In the genomic region with DNA sequence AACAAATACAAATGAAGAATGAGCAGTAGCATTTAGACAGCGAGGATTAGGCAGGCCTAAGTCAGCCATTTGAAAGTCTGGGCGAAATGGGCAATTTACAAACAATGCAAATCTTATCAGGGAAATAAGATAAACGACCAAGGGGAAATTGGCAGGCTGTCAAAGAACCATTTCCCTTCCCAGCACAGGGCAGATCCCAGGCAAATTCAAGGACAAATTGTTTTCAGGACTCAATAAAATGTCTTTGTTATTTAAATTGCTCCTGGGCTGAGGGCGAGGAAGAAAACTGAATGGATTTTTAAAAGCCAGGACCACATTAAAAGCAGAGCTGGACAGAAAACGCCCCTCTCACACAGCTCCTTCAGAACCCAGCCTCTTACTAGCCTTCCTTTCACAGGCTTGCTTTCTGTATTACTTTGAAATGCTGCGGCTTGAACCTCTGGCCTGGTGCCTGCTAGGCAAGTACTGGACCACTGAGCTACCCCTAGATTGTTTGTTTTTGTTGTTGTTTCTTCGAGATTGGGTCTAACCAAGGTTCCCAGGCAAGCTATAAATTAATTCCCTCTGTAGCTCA, we compare ENCODE assay signal across 8 mouse cellular contexts.
DNase-seq lines count a peak whose midpoint lies in the region; ATAC-seq lines count a peak whose summit lies in the region.
"Had no signal": no experiment of that assay in that cellular context is flagged by ENCODE, and none has a peak within 500 bp of the region (broad histone marks: within the 10 kb centered on the region; RNA-seq: fewer than 3 reads in every experiment).

No protein-coding gene starts in this region.

- no peaks in the 10 kb centered on the region for H3K36me3 ChIP-seq in limb, embryonic 13.5 days
- H3K36me3 ChIP-seq in limb, embryonic 10.5 days: no peaks in the 10 kb centered on the region
- H3K36me3 ChIP-seq in embryonic facial prominence, embryonic 15.5 days: no peaks in the 10 kb centered on the region

- no peak overlapping the region for H3K27ac ChIP-seq in limb, embryonic 13.5 days
- no peak overlapping the region for H3K27ac ChIP-seq in limb, embryonic 10.5 days
- H3K27ac ChIP-seq in embryonic facial prominence, embryonic 15.5 days (replicated peaks): 0 out of 2 replicates have a peak overlapping the region, but pooled peaks have one; percentile 28

- ATAC-seq in limb, embryonic 13.5 days (ENCODE audit: low FRiP score, low read depth): peak; percentile 36; the same call in 1 of the 2 replicates
- ATAC-seq in embryonic facial prominence, embryonic 15.5 days (ENCODE audit: insufficient number of reproducible peaks, low FRiP score, low TSS enrichment, low read depth): no peak

- H3K27me3 ChIP-seq in limb, embryonic 13.5 days: no peaks in the 10 kb centered on the region
- H3K27me3 ChIP-seq in limb, embryonic 10.5 days (ENCODE audit: low read depth, poor library complexity, severe bottlenecking): no peaks in the 10 kb centered on the region
- no peaks in the 10 kb centered on the region for H3K27me3 ChIP-seq in embryonic facial prominence, embryonic 15.5 days

- no peak for DNase-seq in limb, embryonic 10.5 days (ENCODE audit: low spot score)
- DNase-seq in heart, postnatal 14 days: peak; percentile 3 to 4
- DNase-seq in ovary, postnatal 14 days (ENCODE audit: low spot score): peak; percentile 6
- DNase-seq in gastrocnemius, postnatal 14 days: no peak
- DNase-seq in left cerebral cortex, postnatal 36 days (ENCODE audit: low spot score in 2 of 2): no peak

- H3K4me2 ChIP-seq in limb, embryonic 13.5 days (replicated peaks): no peak overlapping the region
- H3K4me2 ChIP-seq in embryonic facial prominence, embryonic 15.5 days (replicated peaks): no peak overlapping the region

- H3K9ac ChIP-seq in limb, embryonic 13.5 days: no peak overlapping the region
- H3K9ac ChIP-seq in embryonic facial prominence, embryonic 15.5 days: no peak overlapping the region

- intact Hi-C loops in heart, postnatal 14 days (cut with DNase I): no loop called here
- intact Hi-C loops in gastrocnemius, postnatal 14 days (cut with DNase I; ENCODE audit: low total_unique reads): no loop called here
- intact Hi-C loops in left cerebral cortex, postnatal 36 days (cut with DNase I): no loop called here

- peaks cover 9% of the 10 kb centered on the region; the same call in 1 of the 2 replicates for H3K4me1 ChIP-seq in limb, embryonic 13.5 days
- H3K4me1 ChIP-seq in limb, embryonic 10.5 days: peaks cover 9% of the 10 kb centered on the region
- 0 out of 2 replicates have a peak, but pooled peaks cover 7% of the 10 kb centered on the region for H3K4me1 ChIP-seq in embryonic facial prominence, embryonic 15.5 days

- WGBS in limb, embryonic 13.5 days: 36% methylated on average over 7 of the region's 7 CpGs
- 46% methylated on average over 7 of the region's 7 CpGs for WGBS in limb, embryonic 10.5 days
- WGBS in embryonic facial prominence, embryonic 15.5 days: 36% methylated on average over 7 of the region's 7 CpGs

- 0 out of 2 replicates have a peak, but pooled peaks cover 3% of the 10 kb centered on the region for H3K9me3 ChIP-seq in limb, embryonic 13.5 days
- H3K9me3 ChIP-seq in limb, embryonic 10.5 days (replicated peaks): no peaks in the 10 kb centered on the region
- H3K9me3 ChIP-seq in embryonic facial prominence, embryonic 15.5 days (replicated peaks): no peaks in the 10 kb centered on the region

- no peak overlapping the region for H3K4me3 ChIP-seq in limb, embryonic 13.5 days
- H3K4me3 ChIP-seq in limb, embryonic 10.5 days: no peak overlapping the region
- H3K4me3 ChIP-seq in embryonic facial prominence, embryonic 15.5 days (replicated peaks): no peak overlapping the region
- H3K4me3 ChIP-seq: erythroblast, embryonic 14.5 days had no signal

Comparison
In these comparisons a context has a peak if more than half of its experiments do, and no peak if none do; other contexts are left out.
1. DNase-seq: peak in heart, postnatal 14 days (2 of 2) and ovary, postnatal 14 days (single experiment); none in limb, embryonic 10.5 days (single experiment), gastrocnemius, postnatal 14 days (single experiment) and left cerebral cortex, postnatal 36 days (0 of 2).